Mouse (Mus musculus): Measurements from ENCODE around the gene Mettl26.

DNA sequence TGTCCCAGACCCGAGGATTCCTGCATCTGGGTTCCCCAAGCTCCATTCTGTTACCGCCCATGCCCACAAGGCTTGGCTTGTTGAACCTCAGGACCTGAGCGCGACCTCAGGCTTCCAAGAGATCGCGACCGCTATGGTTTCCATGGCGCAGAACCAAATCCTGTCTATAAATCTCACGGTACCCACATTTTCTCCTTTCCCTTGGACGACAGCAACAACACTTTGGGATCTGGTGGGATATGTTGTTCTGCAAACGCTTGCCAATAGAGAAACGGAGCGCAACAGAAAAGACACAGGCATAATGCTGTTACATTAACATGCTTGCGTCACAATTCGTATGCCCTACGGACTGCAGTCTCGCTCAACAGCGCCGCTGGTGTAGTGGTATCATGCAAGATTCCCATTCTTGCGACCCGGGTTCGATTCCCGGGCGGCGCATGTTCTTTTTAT is at the start of gene Mettl26:
- TF ChIP-seq CTCF (IDR thresholded peaks at IDR 0.05; ENCODE audit: insufficient read depth, low read length) (no peak; the same call in 1 of the 2 replicates), POLR2A (IDR thresholded peaks at IDR 0.05; ENCODE audit: borderline replicate concordance, extremely low read depth, low read depth, low read length) (peak; percentile 23; the same call in 1 of the 2 replicates)

All from lung, adult 2 months (tissue).